Mouse (Mus musculus) stomach, embryonic 16.5 days (tissue): ENCODE results near the gene Ube2g1. TPM values are rescaled to one million over a fixed set of nuclear protein-coding genes. Genes with fewer than 3 reads are reported as not detected.

Experiments used
- ATAC-seq: fragments of 200-750 bp; cut with Nextera tagmentation; 2 replicates; pipeline ENCODE4 v1.8.0; 2017; ENCODE audit warnings: moderate number of reproducible peaks, moderate TSS enrichment; ENCODE audit not compliant: insufficient read depth, low FRiP score
- H3K27ac ChIP-seq: fragments of 300-500 bp; sonication (generic); 2 replicates; pipeline ENCODE4 v1.5.1; 2014; ENCODE audit warnings: low read length
- H3K27me3 ChIP-seq: fragments of 300-500 bp; sonication (generic); 2 replicates; pipeline ENCODE4 v1.6.1; 2014; ENCODE audit warnings: low read length, control low read depth, mixed read lengths; ENCODE audit not compliant: control insufficient read depth, insufficient read depth
- H3K36me3 ChIP-seq: fragments of 300-500 bp; sonication (generic); 2 replicates; pipeline ENCODE4 v1.6.1; 2014; ENCODE audit warnings: low read length; ENCODE audit not compliant: control insufficient read depth, insufficient read depth
- H3K4me1 ChIP-seq: fragments of 300-500 bp; sonication (generic); 2 replicates; pipeline ENCODE4 v1.6.1; 2014; ENCODE audit warnings: low read length, control low read depth, mixed read lengths; ENCODE audit not compliant: control insufficient read depth, insufficient read depth
- H3K4me2 ChIP-seq: fragments of 300-500 bp; sonication (generic); 2 replicates; pipeline ENCODE4 v1.6.1; 2014; ENCODE audit warnings: low read depth, low read length, mixed read lengths
- H3K4me3 ChIP-seq: fragments of 300-500 bp; sonication (generic); replicated peaks from 2 replicates; pipeline ENCODE4 v1.5.1; 2014; ENCODE audit warnings: mild to moderate bottlenecking, low read length
- H3K9ac ChIP-seq: fragments of 300-500 bp; sonication (generic); 2 replicates; pipeline ENCODE4 v1.6.1; 2014; ENCODE audit warnings: low read length
- H3K9me3 ChIP-seq: fragments of 300-500 bp; sonication (generic); replicated peaks from 2 replicates; pipeline ENCODE4 v1.6.1; 2016; ENCODE audit warnings: low read length, control low read depth; ENCODE audit not compliant: control insufficient read depth
- WGBS: fragments of 180-500 bp; shearing (Covaris S2); extraction: QIAGEN DNeasy Blood & Tissue Kit; methylation state at CpG from one replicate; pipeline ENCODE4 v1.1.7; 2014; 5-methylcytosine and 5-hydroxymethylcytosine counted together
- polyA plus RNA-seq: library from polyadenylated mRNA; unstranded; fragments of >200 nt; fragmentation: Nextera tagmentation; extraction: Ambion mirVana; gene quantifications from 2 replicates; pipeline ENCODE4 v1.2.1, GENCODE M21; 2015

The Ube2g1 gene
- 57.5 and 62.7 TPM in 2 replicates for polyA plus RNA-seq

- peak within 1 kb of the TSS; percentile 99 for H3K27ac ChIP-seq
- peak within 1 kb of the TSS; percentile 82 for H3K4me2 ChIP-seq
- peak within 1 kb of the TSS; percentile 88 for H3K9ac ChIP-seq
- peak within 1 kb of the TSS; percentile 70 for H3K4me3 ChIP-seq
- H3K4me1 ChIP-seq, result peaks cover 12% of the 10 kb centered on the region
- H3K36me3 ChIP-seq, result no peaks in the 10 kb centered on the region
- ATAC-seq, result peak; percentile 95
- no peaks in the 10 kb centered on the region for H3K9me3 ChIP-seq
- H3K27me3 ChIP-seq, result no peaks in the 10 kb centered on the region
- 2% methylated on average over 49 of the region's 56 CpGs for WGBS
Measured at GRCm38 (mm10) chr11:72606694-72607407, at the start of gene Ube2g1. Gene Ube2g1, plus strand, starts transcription at chr11:72607283.

DNA sequence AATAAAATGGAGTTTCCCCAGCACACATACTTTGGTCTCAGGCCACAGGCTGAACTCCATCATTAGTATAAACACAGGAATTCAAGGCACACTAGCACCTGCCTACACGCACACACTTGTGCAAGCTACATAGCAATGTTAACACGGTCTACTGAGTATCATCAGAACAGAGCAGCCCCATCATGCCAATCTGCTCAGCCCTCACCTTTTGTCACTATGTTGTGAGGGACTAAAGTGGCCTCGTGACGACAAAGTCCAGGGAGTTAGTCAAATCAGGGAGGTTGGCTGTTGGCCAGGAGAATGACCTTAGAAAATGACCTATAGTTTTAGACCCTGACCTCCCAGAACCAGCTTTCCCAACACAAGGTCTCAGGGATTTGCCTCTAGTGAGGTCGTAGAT, 48.9 kb upstream of the Ube2g1 start:
- H3K4me1 ChIP-seq, result no peaks in the 10 kb centered on the region
- H3K4me2 ChIP-seq, result no peak overlapping the region
- H3K27ac ChIP-seq, result no peak overlapping the region
- no peak overlapping the region for H3K4me3 ChIP-seq
- no peaks in the 10 kb centered on the region for H3K36me3 ChIP-seq
- 67% methylated on average over 5 of the region's 5 CpGs for WGBS
- no peaks in the 10 kb centered on the region for H3K9me3 ChIP-seq
- no peak overlapping the region for H3K9ac ChIP-seq
- no peaks in the 10 kb centered on the region for H3K27me3 ChIP-seq
- ATAC-seq, result no peak

- no peak overlapping the region for H3K9ac ChIP-seq
- no peaks in the 10 kb centered on the region for H3K36me3 ChIP-seq
- H3K4me1 ChIP-seq, result no peaks in the 10 kb centered on the region
- no peak overlapping the region for H3K4me2 ChIP-seq
- no peak overlapping the region for H3K27ac ChIP-seq
- no peak overlapping the region for H3K4me3 ChIP-seq
- H3K27me3 ChIP-seq, result no peaks in the 10 kb centered on the region
- WGBS, result 64% methylated on average over 3 of the region's 3 CpGs
- no peaks in the 10 kb centered on the region for H3K9me3 ChIP-seq
- no peak for ATAC-seq
Measured at GRCm38 (mm10) chr11:72560661-72561060, 46.4 kb upstream of the Ube2g1 start.

DNA sequence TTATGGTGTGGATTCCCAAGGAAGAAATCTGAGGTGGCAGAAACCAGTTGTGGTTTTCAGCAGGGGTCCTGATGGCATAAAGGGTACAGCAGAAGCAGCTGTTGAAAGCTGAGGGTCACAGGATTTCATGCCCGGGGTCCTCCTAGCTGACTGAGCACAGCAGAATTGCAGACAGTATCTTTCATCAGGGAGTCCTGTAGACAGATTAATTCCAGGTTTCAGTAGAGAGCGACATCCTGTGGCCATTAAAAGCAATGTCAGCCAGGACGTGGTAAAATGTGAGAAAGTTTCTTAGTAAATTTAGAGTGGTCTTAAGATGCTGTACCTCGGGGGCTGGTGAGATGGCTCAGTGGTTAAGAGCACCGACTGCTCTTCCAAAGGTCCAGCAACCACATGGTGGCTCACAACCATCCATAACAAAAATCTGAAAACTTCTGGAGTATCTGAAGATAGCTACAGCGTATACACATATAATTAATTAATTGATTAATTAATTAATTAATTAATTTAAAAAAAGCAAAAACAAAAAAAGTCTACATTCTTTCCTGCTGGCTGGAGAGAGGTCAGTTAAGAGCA, 42.8 kb upstream of the Ube2g1 start:
- no peaks in the 10 kb centered on the region for H3K4me1 ChIP-seq
- no peak overlapping the region for H3K4me3 ChIP-seq
- no peak overlapping the region for H3K27ac ChIP-seq
- no peaks in the 10 kb centered on the region for H3K27me3 ChIP-seq
- WGBS, result 23% methylated on average over 6 of the region's 6 CpGs
- no peaks in the 10 kb centered on the region for H3K9me3 ChIP-seq
- ATAC-seq, result no peak
- H3K36me3 ChIP-seq, result no peaks in the 10 kb centered on the region
- no peak overlapping the region for H3K9ac ChIP-seq
- H3K4me2 ChIP-seq, result no peak overlapping the region

DNA sequence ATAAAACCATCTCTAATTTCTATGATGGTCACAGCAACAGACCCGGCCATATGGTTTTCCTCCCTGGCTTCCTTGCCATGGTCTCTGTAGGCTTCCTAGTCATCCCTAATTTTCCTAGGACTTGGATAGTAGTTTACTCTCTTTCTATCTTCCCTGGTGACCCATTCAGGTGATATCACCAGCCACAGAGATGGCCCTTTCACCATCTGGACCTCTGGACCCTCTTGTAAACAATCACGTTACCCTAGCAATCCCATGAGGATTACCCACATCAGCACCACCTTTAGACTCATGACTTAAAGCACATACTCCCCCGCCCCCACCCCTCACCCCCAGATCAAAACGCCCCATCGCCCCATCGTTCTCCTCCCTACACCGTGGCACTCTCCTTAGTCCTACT, 40.8 kb upstream of the Ube2g1 start:
- no peak overlapping the region for H3K27ac ChIP-seq
- ATAC-seq, result no peak
- H3K9ac ChIP-seq, result no peak overlapping the region
- no peaks in the 10 kb centered on the region for H3K27me3 ChIP-seq
- H3K9me3 ChIP-seq, result no peaks in the 10 kb centered on the region
- H3K36me3 ChIP-seq, result no peaks in the 10 kb centered on the region
- 71% methylated on average over 7 of the region's 7 CpGs for WGBS
- H3K4me1 ChIP-seq, result no peaks in the 10 kb centered on the region
- H3K4me2 ChIP-seq, result no peak overlapping the region
- no peak overlapping the region for H3K4me3 ChIP-seq

GRCm38 (mm10) chr11:72566816-72567338, 40.2 kb upstream of the Ube2g1 start:
- Histone ChIP-seq H3K36me3 (no peaks in the 10 kb centered on the region), H3K9ac (no peak overlapping the region), H3K4me2 (no peak overlapping the region), H3K27ac (no peak overlapping the region), H3K9me3 (no peaks in the 10 kb centered on the region), H3K27me3 (no peaks in the 10 kb centered on the region), H3K4me1 (no peaks in the 10 kb centered on the region), H3K4me3 (no peak overlapping the region)
- no peak for ATAC-seq
- 34% methylated on average over 10 of the region's 10 CpGs for WGBS

DNA sequence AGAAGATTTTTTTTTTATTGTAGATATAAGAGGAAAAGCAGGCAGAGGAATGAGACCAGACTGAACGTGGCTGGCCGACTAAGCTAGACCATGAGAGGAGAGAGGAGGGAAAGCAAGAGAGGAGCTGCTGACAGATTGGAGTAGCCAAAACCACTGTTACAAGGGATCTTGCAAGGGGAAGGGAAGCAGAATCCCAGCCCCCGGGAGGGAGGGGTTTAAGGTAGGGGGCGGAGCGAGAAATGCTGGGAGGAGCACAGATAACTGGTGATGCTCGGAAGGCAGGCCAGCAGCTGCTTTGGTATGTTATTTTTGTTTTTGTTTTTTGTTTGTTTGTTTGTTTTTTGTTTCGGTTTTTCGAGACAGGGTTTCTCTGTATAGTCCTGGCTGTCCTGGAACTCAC, 38.0 kb upstream of the Ube2g1 start:
- no peaks in the 10 kb centered on the region for H3K9me3 ChIP-seq
- no peaks in the 10 kb centered on the region for H3K27me3 ChIP-seq
- H3K4me3 ChIP-seq, result no peak overlapping the region
- no peaks in the 10 kb centered on the region for H3K36me3 ChIP-seq
- no peaks in the 10 kb centered on the region for H3K4me1 ChIP-seq
- H3K9ac ChIP-seq, result no peak overlapping the region
- no peak overlapping the region for H3K27ac ChIP-seq
- 45% methylated on average over 8 of the region's 8 CpGs for whole genome bisulfite sequencing
- no peak overlapping the region for H3K4me2 ChIP-seq
- no peak for ATAC-seq

- Histone ChIP-seq H3K9ac (no peak overlapping the region), H3K27me3 (no peaks in the 10 kb centered on the region), H3K4me2 (no peak overlapping the region), H3K36me3 (no peaks in the 10 kb centered on the region), H3K4me3 (no peak overlapping the region), H3K27ac (no peak overlapping the region), H3K4me1 (no peaks in the 10 kb centered on the region), H3K9me3 (no peaks in the 10 kb centered on the region)
- WGBS, result 76% methylated on average over 11 of the region's 11 CpGs
- no peak for ATAC-seq
Measured at GRCm38 (mm10) chr11:72569671-72570318, 37.3 kb upstream of the Ube2g1 start.
